ENCODE assay signal across 16 mouse cellular contexts in the genomic region with DNA sequence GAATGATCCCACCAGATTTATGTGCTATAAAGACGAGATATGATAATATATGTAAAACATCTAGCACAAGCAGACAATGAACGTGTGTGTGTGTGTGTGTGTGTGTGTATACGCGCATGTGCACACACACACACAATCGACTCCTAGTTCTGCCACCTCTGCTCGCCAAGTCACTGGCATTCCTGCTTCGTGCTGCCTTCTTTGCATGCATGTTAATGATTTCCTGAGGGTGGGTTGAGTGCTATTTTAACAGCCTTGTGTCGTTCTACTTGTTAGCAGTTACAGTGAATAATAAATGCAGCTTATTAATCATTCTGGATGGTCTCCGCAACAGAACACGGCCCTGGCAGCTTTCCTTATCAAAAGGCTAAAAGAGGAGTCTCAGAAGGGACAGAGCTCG.
DNase-seq lines count a peak whose midpoint lies in the region; ATAC-seq lines count a peak whose summit lies in the region.
"Had no signal": no experiment of that assay in that cellular context is flagged by ENCODE, and none has a peak within 500 bp of the region (broad histone marks: within the 10 kb centered on the region; RNA-seq: fewer than 3 reads in every experiment).

No protein-coding gene starts in this region.

- no peaks in the 10 kb centered on the region for H3K27me3 ChIP-seq in midbrain, embryonic 16.5 days (ENCODE audit: control insufficient read depth, insufficient read depth, low read depth, low read length)
- no peaks in the 10 kb centered on the region for H3K27me3 ChIP-seq in midbrain, embryonic 11.5 days (ENCODE audit: control insufficient read depth, insufficient read depth, low read length)
- no peaks in the 10 kb centered on the region for H3K27me3 ChIP-seq in neural tube, embryonic 15.5 days (replicated peaks)
- no peaks in the 10 kb centered on the region for H3K27me3 ChIP-seq in limb, embryonic 10.5 days (ENCODE audit: low read depth, poor library complexity, severe bottlenecking)
- H3K27me3 ChIP-seq: limb, embryonic 15.5 days had no signal

- WGBS in midbrain, embryonic 16.5 days: 50% methylated on average over 11 of the region's 11 CpGs
- WGBS in midbrain, embryonic 11.5 days: 87% methylated on average over 11 of the region's 11 CpGs
- WGBS in neural tube, embryonic 15.5 days: 28% methylated on average over 11 of the region's 11 CpGs
- WGBS in limb, embryonic 10.5 days: 84% methylated on average over 11 of the region's 11 CpGs

- H3K27ac ChIP-seq in midbrain, embryonic 16.5 days (ENCODE audit: low read length): peak overlapping the region; percentile 55
- H3K27ac ChIP-seq in midbrain, embryonic 11.5 days (ENCODE audit: low read depth, low read length): no peak overlapping the region
- H3K27ac ChIP-seq in neural tube, embryonic 15.5 days (replicated peaks): 0 out of 2 replicates have a peak overlapping the region, but pooled peaks have one; percentile 28
- H3K27ac ChIP-seq in limb, embryonic 10.5 days: no peak overlapping the region
- H3K27ac ChIP-seq: limb, embryonic 15.5 days had no signal

- peaks cover 21% of the 10 kb centered on the region for H3K4me1 ChIP-seq in midbrain, embryonic 16.5 days (ENCODE audit: control insufficient read depth, insufficient read depth, low read length)
- H3K4me1 ChIP-seq in midbrain, embryonic 11.5 days (ENCODE audit: control insufficient read depth, insufficient read depth, low read length): no peaks in the 10 kb centered on the region
- H3K4me1 ChIP-seq in neural tube, embryonic 15.5 days: peaks cover 26% of the 10 kb centered on the region
- H3K4me1 ChIP-seq in limb, embryonic 10.5 days: peaks cover 31% of the 10 kb centered on the region
- H3K4me1 ChIP-seq: limb, embryonic 15.5 days had no signal

- no peaks in the 10 kb centered on the region for H3K36me3 ChIP-seq in midbrain, embryonic 16.5 days (ENCODE audit: control insufficient read depth, insufficient read depth, low read length)
- no peaks in the 10 kb centered on the region for H3K36me3 ChIP-seq in midbrain, embryonic 11.5 days (ENCODE audit: control insufficient read depth, insufficient read depth, low read length)
- H3K36me3 ChIP-seq in neural tube, embryonic 15.5 days: no peaks in the 10 kb centered on the region
- no peaks in the 10 kb centered on the region for H3K36me3 ChIP-seq in limb, embryonic 10.5 days
- H3K36me3 ChIP-seq: limb, embryonic 15.5 days had no signal

- no peaks in the 10 kb centered on the region for H3K9me3 ChIP-seq in midbrain, embryonic 16.5 days (replicated peaks; ENCODE audit: control insufficient read depth, low read length, poor library complexity, severe bottlenecking)
- no peaks in the 10 kb centered on the region for H3K9me3 ChIP-seq in midbrain, embryonic 11.5 days (ENCODE audit: control insufficient read depth, low read length)
- H3K9me3 ChIP-seq in neural tube, embryonic 15.5 days (replicated peaks): no peaks in the 10 kb centered on the region
- no peaks in the 10 kb centered on the region for H3K9me3 ChIP-seq in limb, embryonic 10.5 days (replicated peaks)
- H3K9me3 ChIP-seq: limb, embryonic 15.5 days had no signal

- no peak overlapping the region for H3K4me3 ChIP-seq in midbrain, embryonic 16.5 days (ENCODE audit: low read depth, low read length)
- no peak overlapping the region for H3K4me3 ChIP-seq in midbrain, embryonic 11.5 days (ENCODE audit: low read depth, low read length)
- no peak overlapping the region for H3K4me3 ChIP-seq in neural tube, embryonic 15.5 days (replicated peaks)
- no peak overlapping the region for H3K4me3 ChIP-seq in limb, embryonic 10.5 days
- H3K4me3 ChIP-seq: limb, embryonic 15.5 days; myocyte had no signal

- ATAC-seq in midbrain, embryonic 16.5 days: 0 out of 2 replicates have a peak, but pooled peaks have one; percentile 13
- ATAC-seq in midbrain, embryonic 11.5 days (ENCODE audit: low FRiP score): no peak
- no peak for ATAC-seq in neural tube, embryonic 15.5 days (ENCODE audit: low FRiP score)

- H3K4me2 ChIP-seq in midbrain, embryonic 16.5 days (ENCODE audit: low read length): no peak overlapping the region
- no peak overlapping the region for H3K4me2 ChIP-seq in midbrain, embryonic 11.5 days
- no peak overlapping the region for H3K4me2 ChIP-seq in neural tube, embryonic 15.5 days
- H3K4me2 ChIP-seq: heart, embryonic 11.5 days; limb, embryonic 15.5 days had no signal

- intact Hi-C loops in heart, postnatal 14 days (cut with DNase I): no loop called here

- no peak overlapping the region for H3K9ac ChIP-seq in midbrain, embryonic 16.5 days (ENCODE audit: low read depth, low read length)
- no peak overlapping the region for H3K9ac ChIP-seq in midbrain, embryonic 11.5 days (ENCODE audit: low read length)
- H3K9ac ChIP-seq in neural tube, embryonic 15.5 days (replicated peaks): no peak overlapping the region
- H3K9ac ChIP-seq: limb, embryonic 15.5 days had no signal

- peak; percentile 44 for DNase-seq in heart, adult 11 months
- no peak for DNase-seq in heart, postnatal 14 days
- DNase-seq in midbrain, embryonic 11.5 days (ENCODE audit: low spot score, missing footprints): no peak
- peak; percentile 67 for DNase-seq in kidney, adult 9 months
- no peak for DNase-seq in layer of hippocampus, postnatal 10 days (ENCODE audit: low spot score in 2 of 2)
- no peak for DNase-seq in limb, embryonic 10.5 days (ENCODE audit: low spot score)
- DNase-seq: adrenal gland, adult 8-10 months; cerebellum, adult 11 months; cerebellum, postnatal 14 days; gastrocnemius, postnatal 25 days; lung, adult 18-20 months had no signal

Comparison
In these comparisons a context has a peak if more than half of its experiments do, and no peak if none do; other contexts are left out.
1. DNase-seq: peak in heart, adult 11 months (single experiment) and kidney, adult 9 months (single experiment); none in heart, postnatal 14 days (0 of 2), midbrain, embryonic 11.5 days (single experiment), layer of hippocampus, postnatal 10 days (0 of 2) and limb, embryonic 10.5 days (single experiment).
2. H3K27ac ChIP-seq: peak in midbrain, embryonic 16.5 days (single experiment) and neural tube, embryonic 15.5 days (single experiment); none in midbrain, embryonic 11.5 days (single experiment) and limb, embryonic 10.5 days (single experiment).